Mouse (Mus musculus) lung, embryonic 14.5 days (tissue): ENCODE measurements around the gene Prpf4. TPM values are rescaled to one million over a fixed set of nuclear protein-coding genes. Genes with fewer than 3 reads are reported as not detected.
A peak's percentile ranks its signal among the peaks of the same experiment; 100 is the strongest.

ENCODE experiments used
- ATAC-seq: fragments of 200-750 bp; cut with Nextera tagmentation; 2 replicates; pipeline ENCODE4 v1.8.0; 2017; ENCODE audit warnings: mild to moderate bottlenecking, moderate TSS enrichment, moderate library complexity; ENCODE audit not compliant: insufficient read depth
- DNase-seq: peaks from one replicate; pipeline ENCODE4 v3.0.0-alpha.2; 2015
- H3K27ac ChIP-seq: fragments of 300-500 bp; sonication (generic); 2 replicates; pipeline ENCODE4 v1.5.1; 2014; ENCODE audit warnings: low read depth, mild to moderate bottlenecking, moderate library complexity
- H3K27me3 ChIP-seq: fragments of 300-500 bp; sonication (generic); 2 replicates; pipeline ENCODE4 v1.6.1; 2014; ENCODE audit warnings: low read length, control low read depth; ENCODE audit not compliant: insufficient read depth
- H3K36me3 ChIP-seq: fragments of 300-500 bp; sonication (generic); 2 replicates; pipeline ENCODE4 v1.6.1; 2014; ENCODE audit warnings: control low read depth; ENCODE audit not compliant: insufficient read depth
- H3K4me1 ChIP-seq: fragments of 300-500 bp; sonication (generic); 2 replicates; pipeline ENCODE4 v1.6.1; 2014; ENCODE audit warnings: antibody characterized with exemption, control low read depth; ENCODE audit not compliant: insufficient read depth
- H3K4me2 ChIP-seq: fragments of 300-500 bp; sonication (generic); 2 replicates; pipeline ENCODE4 v1.6.1; 2014; ENCODE audit warnings: mild to moderate bottlenecking
- H3K4me3 ChIP-seq: fragments of 300-500 bp; sonication (generic); 2 replicates; pipeline ENCODE4 v1.5.1; 2014; ENCODE audit warnings: low read depth, low read length
- H3K9ac ChIP-seq: fragments of 300-500 bp; sonication (generic); 2 replicates; pipeline ENCODE4 v1.6.1; 2014
- H3K9me3 ChIP-seq: fragments of 300-500 bp; sonication (generic); 2 replicates; pipeline ENCODE4 v1.6.1; 2016; ENCODE audit warnings: low read depth, low read length, control low read depth
- CTCF ChIP-seq: IDR thresholded peaks from 2 replicates; pipeline ENCODE4 v1.5.1; 2016; ENCODE audit warnings: antibody characterized with exemption, low read depth
- WGBS: fragments of 180-500 bp; shearing (Covaris S2); extraction: QIAGEN DNeasy Blood & Tissue Kit; methylation state at CpG from one replicate; pipeline ENCODE4 v1.1.7; 2014; 5-methylcytosine and 5-hydroxymethylcytosine counted together
- polyA plus RNA-seq: library from polyadenylated mRNA; unstranded; fragments of >200 nt; fragmentation: Nextera tagmentation; extraction: Ambion mirVana; gene quantifications from 2 replicates; pipeline ENCODE4 v1.2.1, GENCODE M21; 2014

Gene Prpf4
- polyA plus RNA-seq, 1 experiment from 2014 or later, result 32.9 TPM

DNA sequence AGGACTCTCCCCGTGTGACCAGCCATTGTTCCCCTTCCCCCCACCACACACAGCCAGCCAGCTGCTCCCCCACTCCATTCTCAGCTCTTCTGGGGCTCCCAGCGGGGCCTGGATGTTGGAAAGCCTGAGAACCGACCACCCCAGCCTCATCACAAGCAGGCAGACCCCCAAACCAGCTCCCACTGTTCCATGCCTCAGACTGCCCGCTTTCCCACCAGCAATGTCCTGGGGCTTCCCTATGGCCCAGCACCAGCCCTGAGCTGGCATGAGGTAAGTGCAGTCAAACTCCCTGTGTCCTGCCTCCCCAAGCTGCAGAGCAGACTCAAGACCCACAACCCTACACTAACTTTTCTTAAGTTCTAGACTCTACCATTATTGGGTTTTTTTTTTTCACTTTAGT is 2.5 kb upstream of the Prpf4 start:
- ATAC-seq, result no peak

GRCm38 (mm10) chr4:62407730-62408582 is 641 bp upstream of the Prpf4 start:
- H3K27ac ChIP-seq, result peak overlapping the region; percentile 92
- ATAC-seq (peak; percentile 57), DNase-seq (peak; percentile 92)
- peak; percentile 67 for TF ChIP-seq CTCF
- under 1% methylated on average over 35 of the region's 35 CpGs for WGBS
- H3K9me3 ChIP-seq, result no peaks in the 10 kb centered on the region
- H3K27me3 ChIP-seq, result no peaks in the 10 kb centered on the region
- peak overlapping the region; percentile 80 for H3K4me3 ChIP-seq
- peaks cover 9% of the 10 kb centered on the region for H3K4me1 ChIP-seq
- H3K9ac ChIP-seq, result peak overlapping the region; percentile 90
- H3K4me2 ChIP-seq, result peak overlapping the region; percentile 64
- peaks cover 39% of the 10 kb centered on the region for H3K36me3 ChIP-seq

More for the DNA sequence above, 2.5 kb upstream of the Prpf4 start:
- Histone ChIP-seq H3K4me2 (no peak overlapping the region), H3K4me3 (no peak overlapping the region), H3K36me3 (peaks cover 39% of the 10 kb centered on the region), H3K27ac (no peak overlapping the region), H3K4me1 (peaks cover 9% of the 10 kb centered on the region), H3K9me3 (no peaks in the 10 kb centered on the region), H3K9ac (no peak overlapping the region), H3K27me3 (no peaks in the 10 kb centered on the region)
- no peak for TF ChIP-seq CTCF
- DNase-seq, result no peak
- WGBS, result 76% methylated on average over 4 of the region's 4 CpGs

- Histone ChIP-seq H3K9ac (peak overlapping the region; percentile 90), H3K27ac (peak overlapping the region; percentile 92), H3K27me3 (no peaks in the 10 kb centered on the region), H3K9me3 (no peaks in the 10 kb centered on the region), H3K36me3 (peaks cover 43% of the 10 kb centered on the region), H3K4me1 (peaks cover 9% of the 10 kb centered on the region), H3K4me2 (peak overlapping the region; percentile 85), H3K4me3 (peak overlapping the region; percentile 80)
- ATAC-seq (no peak), DNase-seq (no peak)
- 19% methylated on average over 6 of the region's 6 CpGs for WGBS
- TF ChIP-seq CTCF, result no peak
These were observed 1.0 kb downstream of the Prpf4 start for GRCm38 (mm10) chr4:62409615-62410014.

DNA sequence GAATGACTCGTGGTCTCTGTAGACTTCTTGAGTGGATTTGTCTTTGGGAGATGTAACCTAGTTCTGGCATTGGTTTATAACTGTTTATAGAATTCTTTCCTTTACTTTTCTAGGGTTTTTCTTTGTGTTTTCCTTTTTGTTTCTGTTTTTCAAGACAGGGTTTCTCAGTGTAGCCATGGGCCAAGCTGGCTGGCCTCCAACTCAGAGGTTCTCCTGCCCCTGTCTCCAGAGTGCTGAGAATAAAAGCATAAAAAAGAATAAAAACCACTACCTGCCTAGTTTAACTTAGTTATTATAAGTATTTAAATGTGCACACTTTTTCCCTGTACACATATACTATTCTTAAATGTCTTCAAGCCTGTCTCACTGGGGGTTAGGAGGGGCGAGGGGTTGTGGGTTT is 1.7 kb downstream of the Prpf4 start:
- Histone ChIP-seq H3K9me3 (no peaks in the 10 kb centered on the region), H3K27ac (no peak overlapping the region), H3K36me3 (peaks cover 50% of the 10 kb centered on the region), H3K27me3 (no peaks in the 10 kb centered on the region), H3K4me3 (peak overlapping the region; percentile 80; the same call in 1 of the 2 replicates), H3K4me2 (peak overlapping the region; percentile 85), H3K9ac (peak overlapping the region; percentile 90; the same call in 1 of the 2 replicates), H3K4me1 (peaks cover 9% of the 10 kb centered on the region)
- no peak for TF ChIP-seq CTCF
- 85% methylated on average over 2 of the region's 2 CpGs for WGBS
- DNase-seq (no peak), ATAC-seq (no peak)

DNA sequence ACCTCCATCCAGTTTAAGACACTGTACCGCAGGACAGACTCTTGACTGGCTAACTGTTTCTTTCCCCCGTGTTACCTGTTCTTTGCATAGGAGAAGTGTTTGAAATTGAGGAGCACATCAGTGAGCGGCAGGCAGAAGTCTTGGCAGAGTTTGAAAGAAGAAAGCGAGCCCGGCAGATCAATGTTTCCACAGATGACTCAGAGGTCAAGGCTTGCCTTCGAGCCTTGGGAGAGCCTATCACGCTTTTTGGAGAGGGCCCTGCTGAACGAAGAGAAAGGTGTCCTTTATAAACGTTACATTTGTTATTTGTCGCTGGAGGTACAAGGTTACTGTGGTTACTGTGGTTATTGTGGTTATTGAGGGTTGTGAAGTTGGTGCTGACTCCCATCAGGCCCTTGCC is 3.0 kb downstream of the Prpf4 start:
- no peak for ATAC-seq
- H3K9ac ChIP-seq, result no peak overlapping the region
- 91% methylated on average over 10 of the region's 10 CpGs for WGBS
- H3K4me1 ChIP-seq, result peaks cover 9% of the 10 kb centered on the region
- H3K9me3 ChIP-seq, result no peaks in the 10 kb centered on the region
- no peak overlapping the region for H3K4me2 ChIP-seq
- no peak overlapping the region for H3K4me3 ChIP-seq
- peaks cover 58% of the 10 kb centered on the region for H3K36me3 ChIP-seq
- TF ChIP-seq CTCF, result no peak
- H3K27ac ChIP-seq, result no peak overlapping the region
- no peak for DNase-seq
- no peaks in the 10 kb centered on the region for H3K27me3 ChIP-seq

DNA sequence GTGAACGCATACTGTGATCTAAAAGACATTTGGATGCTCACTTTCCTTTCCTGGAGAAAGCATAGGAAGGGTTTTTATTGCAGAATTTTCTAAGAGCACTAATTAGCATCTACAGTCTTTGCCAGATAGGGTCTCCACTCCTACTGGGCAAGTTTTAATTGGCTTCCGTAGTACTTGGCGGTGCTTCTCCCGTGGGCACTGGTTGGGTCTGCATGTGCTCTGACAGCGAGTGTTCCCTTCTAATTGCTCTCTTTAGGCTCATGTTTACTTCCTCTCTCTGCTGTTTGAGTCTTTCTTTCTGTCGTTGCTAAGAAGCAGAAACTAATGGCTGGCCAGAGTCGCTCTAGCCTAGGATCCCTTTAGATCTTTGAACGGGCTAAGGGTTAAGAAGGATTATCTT is 9.9 kb downstream of the Prpf4 start:
- Histone ChIP-seq H3K4me1 (no peaks in the 10 kb centered on the region), H3K36me3 (peaks cover 100% of the 10 kb centered on the region), H3K9me3 (no peaks in the 10 kb centered on the region), H3K4me3 (no peak overlapping the region), H3K4me2 (no peak overlapping the region), H3K27ac (no peak overlapping the region), H3K27me3 (no peaks in the 10 kb centered on the region), H3K9ac (no peak overlapping the region)
- 88% methylated on average over 8 of the region's 8 CpGs for WGBS
- TF ChIP-seq CTCF, result no peak
- no peak for ATAC-seq
- DNase-seq, result no peak

DNA sequence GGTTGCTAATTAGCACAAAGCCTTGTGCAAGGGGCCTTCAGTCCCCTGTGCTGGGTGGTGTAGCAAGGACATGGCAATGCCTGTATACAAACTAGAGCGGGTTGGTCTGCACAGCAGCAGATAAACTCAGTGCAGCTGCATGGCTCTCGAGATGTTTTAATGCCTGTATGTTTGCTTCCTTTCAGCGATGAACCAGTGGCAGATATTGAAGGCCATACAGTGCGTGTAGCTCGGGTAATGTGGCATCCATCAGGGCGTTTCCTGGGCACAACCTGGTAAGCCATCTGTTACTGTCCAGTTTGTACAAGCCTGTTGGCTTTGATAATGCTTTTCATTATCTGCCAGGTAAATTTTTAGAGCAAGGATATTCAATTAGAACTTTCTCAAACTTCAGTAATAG is 10.5 kb downstream of the Prpf4 start:
- Histone ChIP-seq H3K9me3 (no peaks in the 10 kb centered on the region), H3K36me3 (peaks cover 100% of the 10 kb centered on the region), H3K27me3 (no peaks in the 10 kb centered on the region), H3K27ac (no peak overlapping the region), H3K4me2 (no peak overlapping the region), H3K9ac (no peak overlapping the region), H3K4me1 (no peaks in the 10 kb centered on the region), H3K4me3 (no peak overlapping the region)
- WGBS, result 94% methylated on average over 6 of the region's 6 CpGs
- DNase-seq (no peak), ATAC-seq (no peak)
- no peak for TF ChIP-seq CTCF
